Mouse (Mus musculus) C2C12 (cell line): ENCODE data around the gene Ciz1.

Experiments
- CTCF ChIP-seq: IDR thresholded peaks from one replicate; pipeline ENCODE4 v1.5.1; 2011; ENCODE audit not compliant: control insufficient read depth, insufficient read depth, insufficient read length
- MYOD1 ChIP-seq: IDR thresholded peaks from one replicate; pipeline ENCODE4 v1.6.1; 2011; ENCODE audit warnings: low read depth; ENCODE audit not compliant: control insufficient read depth, insufficient read length
- MYOG ChIP-seq: IDR thresholded peaks from one replicate; pipeline ENCODE4 v1.6.1; 2011; ENCODE audit not compliant: control insufficient read depth, insufficient read length; ENCODE audit errors: extremely low read depth
- USF1 ChIP-seq: IDR thresholded peaks from one replicate; pipeline ENCODE4 v1.6.1; 2011; ENCODE audit warnings: low read depth, mild to moderate bottlenecking, control low read depth, moderate library complexity

- TF ChIP-seq CTCF (no peak), USF1 (no peak), MYOG (no peak), MYOD1 (no peak)
Observed at GRCm38 (mm10) chr2:32321591-32322298, 30.4 kb upstream of the Ciz1 start.
